Mouse (Mus musculus) heart, adult 18-20 months (tissue): Measurements from ENCODE around the gene Anxa2. TPM values are rescaled to one million over a fixed set of nuclear protein-coding genes. Genes with fewer than 3 reads are reported as not detected.

Source experiments
- DNase-seq, 2 experiments: peaks; one replicate each; pipeline ENCODE4 v3.0.0; 2021 to 2022; ENCODE audit warnings: mixed read lengths in 1 of 2
- microRNA-seq, 2 experiments: library from miRNA; unstranded; fragments of <30 nt; microRNA quantifications; one replicate each; pipeline ENCODE4 v1.2.0; 2022
- total RNA-seq, 2 experiments: library from RNA; stranded (reverse); gene quantifications; 2 replicates each; pipeline ENCODE4 v1.2.3; 2021

Anxa2 gene
- total RNA-seq, 2 experiments from 2014 or later, result 74.1 to 74.4 TPM

GRCm38 (mm10) chr9:69507206-69507605 is 53.8 kb downstream of the Anxa2 start:
- DNase-seq, result no peak

- DNase-seq, result no peak
Observed at GRCm38 (mm10) chr9:69508016-69508415, 54.6 kb downstream of the Anxa2 start.

- no peak for DNase-seq
Observed at GRCm38 (mm10) chr9:69511881-69512590, 58.6 kb downstream of the Anxa2 start.

GRCm38 (mm10) chr9:69512726-69513125 is 59.3 kb downstream of the Anxa2 start:
- DNase-seq, result no peak

- DNase-seq, result no peak
Observed at GRCm38 (mm10) chr9:69514206-69514605, 60.8 kb downstream of the Anxa2 start.

DNA sequence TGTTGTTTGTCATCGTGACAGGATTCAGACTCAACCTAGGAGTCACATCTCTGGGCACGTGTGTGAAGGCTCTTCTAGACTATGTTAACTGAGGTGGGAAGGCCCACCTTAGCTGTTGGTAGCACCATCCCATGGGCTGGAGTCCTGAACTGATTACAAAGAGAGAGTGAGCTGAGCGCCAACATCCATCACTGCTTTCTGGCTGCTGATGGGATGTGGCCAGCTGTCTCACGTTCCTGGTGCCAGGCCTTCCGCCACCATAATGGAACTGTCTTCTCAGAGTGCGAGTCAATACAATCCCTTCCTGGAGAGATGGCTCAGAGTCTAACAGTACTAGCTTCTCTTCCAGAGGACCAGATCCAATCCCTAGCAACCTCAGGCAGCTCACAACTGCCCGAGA is 62.0 kb downstream of the Anxa2 start:
- no peak for DNase-seq

DNA sequence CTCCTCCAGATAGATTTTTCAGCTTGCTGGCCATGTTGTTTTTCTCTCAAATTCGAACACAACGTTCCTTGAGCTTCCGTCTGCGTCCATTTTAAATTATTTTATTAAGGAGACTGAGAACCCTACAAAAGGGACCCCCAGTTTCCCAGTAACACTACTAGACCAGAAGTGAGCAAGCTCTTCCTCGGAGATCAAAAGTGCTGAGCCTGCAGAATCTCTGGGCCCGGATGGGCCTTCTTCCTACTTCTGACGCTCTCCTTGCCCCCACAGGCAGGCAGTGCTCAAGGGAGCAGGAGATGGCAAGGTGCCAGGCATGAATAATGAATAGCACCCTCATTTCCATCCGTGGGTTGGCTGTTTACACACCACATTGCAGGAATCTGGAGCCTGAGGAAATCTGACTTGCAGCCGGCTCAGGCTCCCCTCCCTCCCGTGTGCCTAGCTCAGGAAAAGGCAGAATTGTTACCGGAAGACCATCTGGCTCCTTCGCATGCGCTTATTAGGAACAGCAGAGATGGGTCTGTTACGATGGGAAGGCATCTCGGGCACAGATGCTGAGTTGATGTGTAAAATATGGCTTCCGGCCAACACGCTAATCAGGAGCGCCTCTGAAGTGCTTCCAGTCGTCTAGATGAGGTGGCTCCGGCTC is 64.1 kb downstream of the Anxa2 start:
- no peak for DNase-seq

Small RNAs within 50 kb of the gene (microRNA-seq; reads per million reads assigned to microRNA genes)
- gene Mir3109, result 2.3 to 2.4 reads per million in 2 experiments

Other genes with a start within 250 kb of the Anxa2 start
- 1 to 10 TPM; 6.4 to 8.9 TPM for gene Ice2, start 55.7 kb upstream of the Anxa2 start, total RNA-seq